Mouse (Mus musculus): ENCODE measurements at regions not wholly inside any gene's neighbourhood (a gene's known extent, or its start where the extent isn't known, plus 50 kb on each side); places are given as distances from the start of the nearest gene placed in this dataset.

DNA sequence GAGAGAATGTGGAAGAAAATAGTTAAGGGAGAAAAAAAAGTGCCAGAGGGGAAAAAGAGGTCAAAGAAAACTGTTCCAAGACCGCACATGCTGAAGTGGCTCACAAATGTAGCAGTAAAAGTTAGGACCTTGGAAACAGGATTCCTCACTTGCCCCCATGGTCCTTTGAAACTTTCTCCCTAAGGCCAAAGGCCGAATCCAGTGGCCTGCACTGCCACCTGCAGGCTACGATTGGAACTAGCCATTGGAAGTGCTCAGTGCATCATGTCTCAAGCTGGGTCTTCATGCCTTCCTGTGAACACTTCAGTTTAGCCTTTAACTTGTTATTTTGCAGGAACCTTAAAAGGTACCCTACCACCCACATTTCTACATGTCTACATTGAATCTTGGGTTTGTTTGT, 56.3 kb upstream of the Mctp2 start:
- DNase-seq (ENCODE audit: low read depth, low spot score), result peak; percentile 71

DNA sequence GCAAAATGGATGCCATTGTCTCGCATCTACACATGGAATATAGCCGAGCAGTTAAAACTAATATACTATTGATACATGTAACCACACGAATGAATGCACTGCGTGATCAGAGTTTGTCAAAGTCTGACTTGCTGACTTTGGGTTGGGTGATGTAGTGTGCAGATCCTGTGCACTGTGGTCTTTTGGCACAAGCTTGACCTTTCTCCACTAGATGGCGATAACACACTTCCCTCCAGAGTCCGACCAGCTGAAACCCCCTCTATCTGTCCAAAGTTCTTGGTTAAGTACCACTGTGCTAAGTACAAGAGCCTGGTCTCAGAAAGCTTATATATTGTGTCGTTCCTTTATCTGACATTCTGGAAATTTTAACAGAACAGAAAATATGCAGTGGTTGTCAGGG, 84.9 kb upstream of the Mctp2 start:
- DNase-seq (ENCODE audit: low read depth, low spot score), result peak; percentile 80

DNA sequence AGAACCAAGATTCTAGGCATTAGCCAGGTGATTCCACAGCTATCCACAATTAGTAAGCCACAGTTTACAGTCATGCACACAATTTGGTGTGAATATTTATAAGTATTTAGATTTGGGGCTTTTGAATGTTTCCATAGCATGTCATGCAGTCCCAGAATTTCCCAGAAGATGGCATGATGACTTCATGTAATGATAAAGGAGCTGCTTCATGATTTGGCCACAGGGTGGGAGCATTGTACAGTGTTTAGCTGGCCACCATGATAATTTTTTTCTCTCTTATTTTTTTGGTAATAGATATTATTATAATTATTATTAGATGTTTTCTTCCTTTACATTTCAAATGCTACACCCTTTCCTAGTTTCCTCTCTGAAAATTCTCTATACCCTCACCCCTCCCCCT, 93.6 kb upstream of the Mctp2 start:
- peak; percentile 76 for DNase-seq (ENCODE audit: low read depth, low spot score)

DNA sequence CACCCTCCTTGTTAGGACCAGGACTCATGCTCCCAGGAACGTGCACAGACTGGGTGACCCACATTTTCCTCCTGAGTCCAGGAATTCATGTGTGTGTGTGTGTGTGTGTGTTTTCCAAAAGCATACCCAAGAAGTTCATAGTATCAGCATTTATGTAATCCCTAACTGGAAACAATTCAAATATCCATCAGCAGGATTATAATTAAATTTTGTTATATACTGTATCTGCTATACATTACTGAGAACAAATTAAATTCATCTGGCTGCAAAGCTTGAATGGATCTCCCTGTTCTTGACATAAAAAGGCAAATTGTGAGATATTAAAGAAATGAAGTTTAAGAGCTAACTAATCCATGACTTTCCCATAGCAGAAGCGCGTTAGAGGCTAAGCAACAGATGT, 99.7 kb upstream of the Mctp2 start:
- no peak for DNase-seq (ENCODE audit: low read depth, low spot score)

DNA sequence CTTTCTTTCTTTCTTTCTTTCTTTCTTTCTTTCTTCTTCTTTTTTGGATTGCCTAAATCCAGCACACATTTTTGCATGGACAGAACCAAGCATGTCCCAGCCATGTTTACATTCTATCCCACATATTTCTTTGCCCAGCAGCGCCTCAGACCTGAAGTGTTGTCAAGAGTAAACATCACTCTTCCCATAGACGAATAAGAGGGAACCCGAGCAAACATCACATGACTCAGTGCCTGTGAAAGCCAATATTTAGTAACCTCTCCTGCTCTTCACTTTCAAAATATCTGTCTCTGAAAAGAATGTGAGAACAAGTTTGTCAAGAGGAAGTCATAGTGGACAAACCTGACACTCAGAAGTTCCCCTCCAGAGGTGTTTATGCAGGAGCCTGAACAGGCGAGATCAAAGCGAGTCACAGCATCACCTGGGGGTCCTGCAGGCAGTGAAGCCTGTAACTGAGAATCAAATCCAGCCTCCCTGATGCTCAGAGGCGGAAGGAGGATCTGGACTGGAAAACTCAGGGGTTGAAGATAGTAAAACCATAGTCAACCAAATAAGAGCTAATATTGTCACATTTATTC, 102.1 kb upstream of the Mctp2 start:
- DNase-seq (ENCODE audit: low read depth, low spot score), result no peak

DNA sequence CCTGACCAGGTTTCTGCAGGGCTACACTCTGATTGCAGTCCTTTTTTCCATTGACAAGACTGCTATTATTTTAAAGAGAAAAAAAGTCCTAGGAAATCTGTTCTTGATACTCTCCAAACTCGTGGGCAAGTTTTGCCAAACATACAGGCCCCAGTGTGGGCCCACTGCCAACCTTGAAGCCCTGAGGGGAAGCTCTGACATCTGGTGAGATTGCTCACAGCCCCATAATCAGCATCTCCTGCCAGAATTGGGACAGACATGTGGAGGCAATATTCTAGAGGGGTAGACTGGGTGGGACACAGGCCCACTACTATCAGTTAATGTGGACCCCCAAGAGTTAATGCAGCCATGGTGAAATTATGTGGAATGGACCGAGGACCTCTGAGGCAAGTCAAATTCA, 132.1 kb upstream of the Mctp2 start:
- DNase-seq (ENCODE audit: low read depth, low spot score), result no peak

DNA sequence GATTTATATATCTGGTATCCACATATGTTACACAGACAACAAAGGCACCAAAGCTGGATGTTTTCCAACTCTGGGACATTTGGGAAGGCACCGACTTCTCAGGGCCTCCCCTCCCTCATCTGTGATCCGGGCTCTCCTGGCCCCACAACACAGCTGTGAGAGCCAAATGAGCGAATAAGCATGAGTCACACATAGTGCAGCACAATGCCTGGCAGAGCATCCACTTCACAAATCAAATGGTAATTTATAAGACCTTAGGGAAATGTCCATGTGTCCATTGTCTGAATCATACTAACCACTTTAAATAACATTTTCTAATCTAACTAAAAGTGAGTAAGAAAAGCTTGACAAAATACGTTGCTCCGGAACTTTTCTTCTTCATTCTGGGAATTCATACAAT, 135.6 kb upstream of the Mctp2 start:
- DNase-seq (ENCODE audit: low read depth, low spot score), result peak; percentile 6

DNA sequence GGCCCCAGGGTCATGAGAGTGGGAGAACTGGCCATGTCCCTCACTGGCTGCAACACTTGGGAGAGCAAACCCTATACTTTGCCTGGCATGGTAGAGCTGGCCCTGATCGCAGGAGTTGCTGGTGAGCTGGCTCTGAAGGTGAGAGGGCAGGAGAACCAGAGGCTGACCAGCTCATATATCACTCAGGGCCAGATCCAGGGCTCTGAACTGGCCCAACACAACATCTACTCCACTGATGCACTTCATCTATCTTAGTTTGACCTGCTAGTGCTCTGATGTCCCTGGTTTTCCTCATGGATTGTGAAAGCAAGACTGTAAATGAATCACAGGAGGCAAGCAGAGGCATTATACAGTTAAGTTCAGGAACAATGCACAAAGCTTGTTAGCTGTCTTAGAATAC, 137.6 kb upstream of the Mctp2 start:
- DNase-seq (ENCODE audit: low read depth, low spot score), result no peak

DNA sequence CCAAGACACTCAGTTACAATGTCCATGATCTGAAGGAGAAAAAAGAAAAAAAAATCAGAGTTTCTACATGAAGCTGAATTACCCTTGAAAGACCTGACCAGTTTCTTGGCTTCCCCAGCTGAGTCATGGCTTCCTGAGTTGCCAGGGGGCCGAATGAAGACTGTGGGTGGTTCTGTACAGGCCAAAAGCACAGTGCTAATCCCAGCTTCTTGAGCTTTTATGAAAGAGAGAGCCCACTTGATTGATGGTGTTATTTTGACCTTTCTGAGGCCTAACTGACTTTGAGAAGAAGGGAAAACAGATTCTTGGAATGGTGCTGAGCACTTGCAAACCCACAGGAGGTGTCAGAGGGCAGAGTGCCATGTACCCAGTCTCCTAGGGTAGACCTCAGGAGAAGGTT, 138.4 kb upstream of the Mctp2 start:
- peak; percentile 41 for DNase-seq (ENCODE audit: low read depth, low spot score)

DNA sequence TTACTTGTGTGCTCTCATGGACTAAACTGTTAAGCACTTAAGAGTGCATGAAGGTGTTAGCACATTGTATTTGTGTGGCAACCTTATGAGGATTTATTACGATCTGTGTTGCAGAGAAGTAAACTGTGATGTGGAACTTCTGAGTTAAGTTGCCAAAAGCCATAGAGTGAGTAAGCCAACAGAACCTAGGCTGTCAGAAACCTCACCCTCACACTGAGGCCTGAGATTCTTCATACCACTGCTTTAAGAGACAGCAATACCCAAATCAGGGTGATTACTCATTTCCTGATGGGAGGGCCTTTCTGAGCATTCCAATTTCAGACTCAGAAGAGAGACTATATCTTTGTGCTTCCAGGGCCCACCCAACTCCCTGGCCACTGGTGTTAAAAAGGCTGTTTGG, 140.5 kb upstream of the Mctp2 start:
- DNase-seq (ENCODE audit: low read depth, low spot score), result no peak

DNA sequence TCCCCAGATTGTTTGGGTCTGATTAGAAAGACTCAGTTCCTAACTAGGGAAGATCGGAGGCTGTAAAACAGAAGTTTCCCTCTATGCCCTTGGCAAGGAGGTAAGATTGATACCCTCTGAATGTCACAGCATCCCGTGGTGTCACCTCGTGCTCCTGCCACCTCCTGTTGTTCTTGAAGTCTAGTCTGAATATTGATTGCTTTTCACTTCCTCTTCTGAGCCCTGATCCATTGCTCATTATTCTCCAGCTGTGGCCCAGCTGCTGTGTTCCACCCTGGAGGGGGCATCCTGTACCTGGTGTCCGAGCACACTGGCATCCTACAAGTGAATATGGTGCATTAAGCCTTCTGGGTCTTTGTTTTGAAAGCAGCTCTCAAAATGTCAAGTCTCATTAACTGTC, 156.6 kb upstream of the Mctp2 start:
- no peak for DNase-seq (ENCODE audit: low read depth, low spot score)

DNA sequence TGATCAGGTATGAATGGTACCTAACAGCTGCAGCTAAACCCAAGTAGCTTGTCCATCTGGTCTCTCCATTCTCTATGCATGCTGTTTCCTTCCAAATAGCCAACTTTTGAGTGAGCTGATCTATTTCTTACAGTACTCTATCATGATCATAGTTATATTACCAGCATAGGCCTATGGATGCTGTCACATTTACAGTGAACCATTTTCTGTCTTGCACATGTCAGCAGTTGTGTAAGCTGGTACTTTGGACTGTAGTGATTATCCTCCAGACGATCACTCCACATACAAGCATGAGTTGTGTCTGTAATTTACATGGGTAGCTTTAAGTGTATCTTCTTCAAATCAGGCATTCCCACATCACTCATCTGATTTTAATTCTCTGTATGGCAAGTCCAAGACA, 158.2 kb upstream of the Mctp2 start:
- no peak for DNase-seq (ENCODE audit: low read depth, low spot score)

DNA sequence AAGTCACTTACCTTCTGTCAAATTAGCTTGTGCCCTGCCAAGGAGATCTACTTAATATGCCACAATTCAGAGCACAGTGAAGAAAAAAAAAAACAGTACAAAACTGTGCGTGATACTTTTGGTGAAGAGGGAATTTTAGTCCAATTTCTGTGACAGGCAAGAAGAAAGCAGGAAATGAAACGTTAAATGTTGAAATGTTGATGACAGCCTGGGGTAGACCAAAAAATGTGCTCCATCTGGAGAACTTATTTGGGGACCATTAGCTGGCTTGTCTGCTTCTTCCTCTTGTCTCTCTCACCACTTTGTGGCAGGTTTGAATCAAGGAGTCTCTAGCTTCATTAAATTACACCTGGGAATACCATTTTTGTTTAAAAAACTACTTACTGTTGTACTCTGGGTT, 163.3 kb upstream of the Mctp2 start:
- DNase-seq (ENCODE audit: low read depth, low spot score), result no peak

DNA sequence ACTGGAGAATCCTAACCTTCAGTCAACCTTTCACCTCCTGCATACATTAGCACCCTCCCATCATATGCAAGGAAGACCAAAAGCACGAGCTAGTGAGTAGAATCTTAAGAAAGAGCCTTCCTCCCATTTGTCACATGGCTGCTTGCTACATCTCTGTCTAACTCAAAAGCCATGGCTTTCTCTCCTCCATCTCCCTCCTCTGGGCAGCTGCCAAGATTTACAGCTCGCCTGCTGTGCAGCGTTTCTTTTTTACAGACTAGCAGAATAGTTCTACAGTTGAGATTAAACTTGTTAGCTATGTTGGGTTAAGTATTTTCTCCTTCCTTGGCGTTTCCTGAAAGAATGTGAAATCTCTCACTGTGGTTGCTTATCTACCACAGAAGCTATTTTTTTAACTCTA, 168.3 kb upstream of the Mctp2 start:
- DNase-seq (ENCODE audit: low read depth, low spot score), result no peak

DNA sequence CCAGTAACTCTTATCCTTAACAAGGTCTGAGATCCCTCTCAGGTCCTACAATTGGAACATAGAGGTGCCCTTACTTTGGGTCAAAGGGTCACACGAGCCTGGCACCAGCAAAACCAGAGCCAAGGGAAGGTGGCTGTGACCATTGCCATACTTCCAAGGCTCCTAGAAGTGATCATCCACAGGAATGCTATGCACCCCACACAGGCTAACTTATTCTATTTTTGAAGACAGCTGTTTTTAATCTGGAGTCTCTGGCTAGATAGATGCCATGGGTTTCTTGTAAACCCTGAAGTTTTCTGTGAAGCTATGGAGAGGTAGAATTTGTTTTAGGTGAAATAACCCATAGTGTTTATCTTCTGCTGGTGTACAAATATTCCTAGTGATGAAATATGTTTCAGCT, 172.5 kb upstream of the Mctp2 start:
- DNase-seq (ENCODE audit: low read depth, low spot score), result no peak

DNA sequence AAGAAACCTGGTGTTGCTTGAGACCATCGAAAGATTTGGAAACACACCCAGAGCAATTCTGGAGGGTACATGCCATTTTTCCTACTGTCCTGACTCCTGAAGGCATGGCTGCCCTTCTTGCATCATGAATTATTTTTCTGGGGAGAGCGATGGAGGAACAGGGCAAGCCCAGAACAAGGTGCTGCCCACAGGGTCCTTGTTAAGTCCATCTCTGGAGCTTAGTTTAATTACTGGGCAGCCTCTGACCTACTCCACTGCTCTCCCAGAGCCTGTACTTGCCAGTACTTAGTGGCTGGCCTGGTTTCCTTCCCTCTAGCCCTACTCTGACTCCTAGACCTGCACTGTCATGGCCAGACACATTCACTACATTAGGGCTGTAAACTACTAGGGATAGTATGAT, 174.9 kb upstream of the Mctp2 start:
- DNase-seq (ENCODE audit: low read depth, low spot score), result no peak

DNA sequence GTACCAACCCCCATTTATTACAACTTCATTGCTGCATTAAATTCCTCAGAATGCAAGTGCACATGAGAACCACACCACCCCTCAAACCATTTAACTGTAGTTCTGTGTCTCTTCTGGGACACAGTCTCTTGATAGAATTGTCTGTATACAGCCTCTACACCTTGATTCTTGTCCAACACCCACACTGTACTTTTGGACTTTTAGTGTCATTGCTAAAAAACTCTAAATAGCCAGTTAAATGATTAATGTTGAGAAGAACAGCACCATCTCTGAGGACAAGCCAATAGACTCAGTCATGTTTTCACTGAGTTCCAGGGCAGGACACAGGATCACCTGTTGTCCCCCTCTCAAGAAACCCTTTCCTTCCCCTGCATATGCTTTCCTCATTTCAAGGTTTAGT, 183.8 kb upstream of the Mctp2 start:
- DNase-seq (ENCODE audit: low read depth, low spot score), result no peak

DNA sequence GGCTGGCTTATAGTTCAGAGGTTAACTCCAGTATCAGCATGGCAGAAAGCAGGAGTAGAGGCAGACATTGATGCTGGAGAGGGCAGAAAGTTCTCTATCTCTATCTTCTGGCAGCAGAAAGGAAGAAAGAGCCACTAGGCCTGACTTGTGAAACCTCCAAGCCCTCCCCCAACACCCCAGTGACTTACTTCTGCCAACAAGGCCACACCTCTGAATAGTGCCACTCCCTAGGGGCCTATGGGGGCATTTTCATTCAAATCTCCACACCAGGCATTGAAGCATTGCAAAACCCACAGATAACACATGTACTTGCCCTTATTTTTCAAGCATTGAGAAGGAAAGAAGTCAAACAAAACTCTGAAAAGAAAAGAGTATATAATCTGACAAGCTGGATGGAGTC, 186.9 kb upstream of the Mctp2 start:
- no peak for DNase-seq (ENCODE audit: low read depth, low spot score)

DNA sequence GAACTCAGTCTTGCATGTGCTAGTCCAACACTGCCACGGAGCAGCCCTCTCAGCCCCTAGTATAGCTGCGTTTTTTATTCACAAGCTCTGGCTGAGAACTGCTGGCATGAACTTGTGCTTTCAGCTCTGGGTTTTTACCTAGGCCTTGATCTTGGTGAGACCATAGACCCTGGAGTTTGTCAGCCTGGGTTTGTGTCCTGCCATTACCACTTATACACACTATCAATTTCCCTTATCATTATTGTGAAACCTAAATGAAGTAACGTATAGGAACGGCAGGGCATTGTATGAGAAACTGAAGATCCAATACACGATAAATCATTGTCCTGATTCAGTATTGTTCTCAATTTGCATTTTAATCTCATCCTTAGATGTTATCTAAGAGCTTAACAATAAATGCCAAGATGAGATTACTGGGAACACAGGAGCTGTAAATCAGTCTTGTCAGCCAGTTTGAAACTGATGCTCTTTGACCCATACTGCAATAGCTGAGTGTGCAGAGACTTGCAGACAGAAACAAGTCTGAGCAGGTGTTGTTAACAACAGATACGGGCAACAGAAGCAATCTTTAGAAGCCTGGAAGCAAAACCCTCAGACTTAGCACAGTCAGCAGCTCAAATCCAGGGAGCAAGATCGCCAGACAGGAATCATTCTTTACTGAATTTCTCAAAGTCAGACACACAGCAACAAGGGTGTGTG, 190.7 kb upstream of the Mctp2 start:
- DNase-seq (ENCODE audit: low read depth, low spot score), result peak; percentile 60

DNA sequence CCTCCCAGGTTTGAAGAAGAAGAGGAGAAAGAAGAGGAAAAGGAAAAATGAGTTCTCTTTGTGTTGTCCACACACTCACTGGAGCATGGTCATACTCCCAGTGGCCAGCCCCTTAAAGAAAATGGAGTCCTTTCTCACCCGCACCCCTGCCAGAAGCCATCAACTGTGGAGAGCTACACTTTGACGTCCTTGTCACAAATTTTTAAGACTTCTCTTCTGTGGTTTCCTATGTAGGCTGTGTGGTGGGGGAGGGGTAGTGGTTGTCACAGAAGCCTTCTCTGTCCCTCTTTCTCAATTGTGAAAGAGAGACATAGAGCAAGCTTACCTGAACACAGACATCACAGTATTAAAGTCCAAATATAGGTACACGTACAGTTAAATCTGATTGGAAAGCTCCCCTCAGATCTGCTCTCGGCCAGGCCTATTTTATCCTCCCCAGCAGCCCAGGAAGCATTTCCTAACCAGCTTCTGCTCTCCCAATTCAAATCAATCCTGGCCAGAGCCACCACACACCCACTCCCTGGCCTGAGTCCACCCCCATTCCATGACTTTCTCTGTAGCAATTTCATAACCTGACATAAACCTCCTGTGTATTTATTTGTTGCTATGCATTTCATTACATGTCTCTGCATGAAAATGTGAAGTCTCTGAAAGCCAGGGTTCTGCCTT, 192.3 kb upstream of the Mctp2 start:
- DNase-seq (ENCODE audit: low read depth, low spot score), result no peak

DNA sequence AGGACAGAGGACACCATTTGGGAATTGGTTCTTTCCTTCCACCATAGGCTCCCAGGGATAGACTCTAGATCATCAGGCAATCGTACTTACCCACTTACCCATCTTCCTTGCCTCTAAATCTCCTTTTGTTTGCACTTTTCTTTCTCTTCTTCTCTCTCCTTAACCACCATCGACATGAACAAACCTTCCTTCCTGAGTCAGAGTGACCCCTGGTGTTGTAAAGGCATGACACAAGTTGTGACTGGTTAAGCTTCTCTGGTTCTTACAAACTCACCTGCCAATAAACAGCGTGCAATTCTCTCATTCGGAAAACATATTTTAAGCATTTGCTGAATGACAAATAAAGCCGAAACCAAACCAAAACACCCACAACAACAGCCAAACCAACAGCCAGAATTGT, 193.4 kb upstream of the Mctp2 start:
- no peak for DNase-seq (ENCODE audit: low read depth, low spot score)

DNA sequence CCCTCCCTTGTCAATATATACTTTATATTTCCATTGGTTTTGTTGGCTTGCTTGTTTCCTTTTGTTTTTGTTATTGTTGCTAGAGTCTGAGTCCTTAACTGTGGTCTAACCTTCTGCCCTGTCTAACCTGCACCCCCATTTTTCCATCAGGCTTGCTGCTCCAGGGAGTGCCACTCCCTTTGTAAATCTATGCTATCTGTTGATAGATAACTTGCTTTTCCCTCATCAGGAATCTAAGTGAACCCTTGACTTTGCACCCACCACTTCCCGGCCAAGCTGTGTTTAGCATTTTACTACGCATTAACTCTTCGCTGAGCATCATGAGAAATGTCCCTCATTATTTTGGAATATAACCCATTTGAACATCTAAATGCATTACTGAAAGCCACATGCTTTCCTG, 193.8 kb upstream of the Mctp2 start:
- no peak for DNase-seq (ENCODE audit: low read depth, low spot score)

DNA sequence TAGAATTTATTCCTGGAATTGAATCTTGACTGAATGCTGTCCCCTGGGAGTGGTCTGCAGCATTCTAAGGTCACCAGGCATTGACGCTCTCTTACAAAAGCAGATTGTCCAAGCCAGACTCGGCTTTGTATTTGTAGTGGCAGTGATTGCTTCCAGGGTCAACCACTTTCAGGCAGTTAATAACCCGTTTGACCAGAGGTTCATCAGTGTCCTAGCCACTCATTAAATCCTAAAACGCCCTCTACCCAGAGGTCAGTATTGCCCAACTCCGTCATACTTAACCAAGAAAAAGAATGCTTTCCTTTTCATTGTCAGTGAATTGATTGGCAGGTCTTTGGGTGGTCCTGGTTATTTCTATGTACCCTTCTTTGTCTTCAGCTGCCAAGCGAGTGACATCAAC, 194.6 kb upstream of the Mctp2 start:
- peak; percentile 58 for DNase-seq (ENCODE audit: low read depth, low spot score)

All from mesoderm, embryonic 11.5 days (tissue).